Mouse (Mus musculus) heart, postnatal 4 days (tissue): ENCODE results near the gene Sptlc2. TPM values are rescaled to one million over a fixed set of nuclear protein-coding genes. Genes with fewer than 3 reads are reported as not detected.

Source experiments
- DNase-seq: peaks from one replicate; pipeline ENCODE4 v3.0.0; 2021
- total RNA-seq, 2 experiments: library from RNA; stranded (reverse); gene quantifications; 2 replicates each; pipeline ENCODE4 v1.2.3; 2021

Sptlc2 gene
- total RNA-seq, 2 experiments from 2014 or later = 65.1 to 68.9 TPM

DNA sequence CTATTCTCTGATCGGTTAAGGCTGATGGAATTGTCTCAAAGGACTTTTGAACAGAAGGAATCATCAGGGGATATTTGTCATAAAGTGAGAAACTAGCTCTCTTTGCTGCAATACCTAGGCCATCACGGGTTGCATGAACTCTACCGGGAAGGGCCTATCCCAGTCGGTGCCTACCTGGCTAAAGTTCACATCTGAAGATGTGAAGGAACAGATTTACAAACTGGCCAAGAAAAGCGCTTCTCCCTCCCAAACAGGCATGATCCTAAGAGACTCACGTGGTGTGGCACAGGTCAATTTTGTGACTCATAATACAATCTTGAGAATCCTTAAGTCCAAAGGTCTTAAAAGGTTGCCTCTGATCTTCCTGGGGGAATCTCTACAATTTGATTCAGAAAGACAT, 6.2 kb upstream of the Sptlc2 start:
- no peak for DNase-seq

DNA sequence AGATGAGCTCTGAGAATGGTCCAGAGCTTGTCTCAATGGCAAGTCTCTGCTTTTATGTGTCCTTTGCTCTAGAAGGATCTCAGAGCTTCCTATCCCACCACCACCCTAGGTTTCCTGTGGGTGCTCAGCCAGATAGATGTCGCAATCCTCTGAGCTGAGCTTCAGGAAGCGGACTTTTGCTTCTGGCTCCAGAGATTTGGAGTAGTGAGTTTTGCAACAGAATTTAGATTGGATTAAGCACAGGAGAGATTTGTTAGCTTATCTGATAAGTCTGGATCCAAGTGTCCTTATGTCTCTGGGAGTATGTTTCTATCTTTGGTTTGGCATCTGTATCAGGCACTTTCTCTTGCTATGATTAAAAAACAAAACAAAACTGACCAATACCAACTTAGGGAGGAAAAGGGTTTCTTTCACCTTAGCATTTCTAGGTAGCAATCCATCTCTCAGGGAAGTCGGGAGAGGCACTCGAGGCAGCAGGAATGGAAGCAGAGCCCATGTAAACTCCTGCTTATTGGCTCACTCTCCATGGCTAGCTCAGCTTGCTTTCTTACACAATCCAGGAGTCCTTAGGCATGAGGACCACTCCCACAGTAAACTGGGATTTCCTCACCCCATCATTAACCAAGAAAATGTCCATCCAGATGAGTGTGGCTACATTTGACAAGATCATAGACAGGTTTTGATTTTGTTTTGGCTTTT, 5.4 kb upstream of the Sptlc2 start:
- DNase-seq = no peak

DNA sequence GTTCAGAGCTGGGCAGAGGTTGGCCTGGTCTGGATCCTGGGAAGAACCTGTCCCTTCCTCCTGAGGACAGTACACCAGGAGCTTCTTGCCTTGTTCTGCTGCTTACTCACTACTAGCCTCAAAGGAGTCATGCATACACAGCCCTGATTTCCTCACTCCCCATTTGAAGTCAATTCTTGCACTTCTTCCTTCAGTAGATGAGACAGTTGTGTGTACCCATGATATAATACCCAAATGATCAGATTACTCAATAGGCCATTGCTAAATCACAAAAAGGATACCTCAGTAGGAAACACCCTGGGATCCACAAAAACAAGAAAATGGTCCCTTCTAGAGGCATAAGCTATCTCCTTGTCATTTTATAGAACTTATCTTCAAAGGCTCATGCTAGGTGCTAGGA, 3.2 kb upstream of the Sptlc2 start:
- DNase-seq = no peak

DNA sequence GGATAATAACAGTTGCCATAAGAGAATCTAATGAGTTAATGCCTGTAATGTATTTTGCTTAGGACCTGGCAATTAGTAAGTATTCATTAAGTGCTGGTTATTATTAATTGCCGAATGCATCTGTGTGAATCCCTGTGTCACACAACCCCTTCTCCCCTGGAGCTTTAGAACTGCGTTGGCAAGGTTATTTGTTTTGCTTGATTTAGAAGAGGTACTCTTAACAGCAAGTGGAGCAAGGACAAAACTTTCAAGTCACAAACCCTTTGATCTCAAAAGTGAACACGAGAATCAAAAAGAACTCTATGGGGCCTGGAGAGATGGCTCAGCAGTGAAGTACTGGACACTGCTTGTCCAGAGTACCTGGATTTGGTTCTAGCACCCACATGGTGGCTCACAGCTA, 1.1 kb upstream of the Sptlc2 start:
- no peak for DNase-seq

DNA sequence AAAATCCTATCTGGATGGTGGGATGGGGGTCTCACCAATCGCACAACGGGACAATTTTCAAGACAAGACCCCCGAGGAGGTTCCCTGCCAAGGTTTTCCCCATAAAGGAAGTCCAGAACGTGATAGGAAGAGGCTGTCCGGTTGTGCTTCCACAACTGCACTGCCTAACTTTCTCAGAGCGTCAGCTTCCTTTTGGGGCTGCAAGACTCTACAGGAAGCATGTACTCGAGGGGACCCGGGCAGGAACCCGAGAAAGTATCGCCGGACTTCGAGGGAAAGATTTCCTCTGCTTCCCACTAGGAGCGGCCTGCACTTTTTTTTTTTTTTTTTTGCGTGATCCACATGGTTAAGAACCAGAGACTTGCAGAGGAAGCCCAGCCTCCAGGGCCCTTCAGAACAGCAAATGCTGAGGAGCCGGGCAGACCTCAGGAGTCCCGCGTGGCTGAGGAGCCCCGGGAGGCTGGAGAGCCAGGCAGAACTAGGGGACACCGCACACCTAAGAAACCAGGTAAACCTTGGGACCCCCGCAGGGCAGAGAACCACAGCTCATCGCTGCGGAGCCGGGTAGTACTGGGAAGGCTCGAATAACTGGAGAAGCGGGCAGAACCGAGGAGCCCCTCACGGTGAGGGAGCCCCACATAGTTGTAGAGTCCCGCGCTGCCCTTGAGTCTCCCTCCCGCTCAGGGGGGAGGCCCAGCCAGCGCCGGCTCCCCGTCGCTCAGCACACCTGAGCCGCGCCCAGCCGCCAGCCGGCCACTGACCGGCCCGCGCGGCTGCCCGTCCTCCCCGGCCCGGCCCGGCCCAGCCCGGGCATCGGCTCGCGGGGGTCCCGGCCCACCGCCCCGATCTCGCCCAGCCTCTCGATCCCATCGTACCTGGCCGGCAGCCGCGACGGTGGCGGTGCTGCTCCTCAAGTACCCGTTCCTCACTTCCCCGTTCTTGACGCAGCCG, 709 bp downstream of the Sptlc2 start:
- DNase-seq = peak; percentile 34

DNA sequence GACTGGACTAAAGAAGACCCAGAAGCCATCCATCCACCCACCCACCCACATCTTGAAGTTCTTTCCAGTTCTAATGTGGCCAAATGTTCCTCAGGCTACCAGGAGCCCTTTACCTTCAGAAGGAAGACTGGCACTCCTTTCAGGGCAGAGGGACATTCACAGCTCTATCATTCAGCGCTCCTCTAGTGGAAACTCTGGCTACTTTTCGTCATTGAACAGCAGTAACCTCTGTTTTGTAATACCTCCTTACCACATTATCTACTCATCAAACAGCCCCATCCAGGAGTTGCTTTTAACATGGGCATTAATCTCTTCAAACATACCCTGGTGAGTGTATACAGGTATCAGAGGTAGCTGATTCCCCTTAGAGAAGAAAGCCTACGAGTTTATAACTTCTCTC, 3.1 kb downstream of the Sptlc2 start:
- DNase-seq = no peak

DNA sequence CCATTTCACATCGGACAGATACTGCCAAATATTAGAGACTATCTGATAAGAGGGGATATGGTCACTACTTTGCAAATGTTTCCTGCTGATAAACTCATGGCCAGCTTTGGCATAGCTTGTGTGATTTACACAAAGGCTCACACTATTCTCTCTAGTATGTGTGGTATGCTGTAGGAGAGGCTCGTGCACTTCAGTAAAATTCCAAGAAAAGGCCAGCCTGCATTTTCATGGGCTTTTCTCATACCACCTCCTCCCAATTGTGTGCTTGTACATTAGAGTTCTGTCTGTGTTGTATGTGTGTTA, 6.8 kb downstream of the Sptlc2 start:
- DNase-seq = no peak

DNA sequence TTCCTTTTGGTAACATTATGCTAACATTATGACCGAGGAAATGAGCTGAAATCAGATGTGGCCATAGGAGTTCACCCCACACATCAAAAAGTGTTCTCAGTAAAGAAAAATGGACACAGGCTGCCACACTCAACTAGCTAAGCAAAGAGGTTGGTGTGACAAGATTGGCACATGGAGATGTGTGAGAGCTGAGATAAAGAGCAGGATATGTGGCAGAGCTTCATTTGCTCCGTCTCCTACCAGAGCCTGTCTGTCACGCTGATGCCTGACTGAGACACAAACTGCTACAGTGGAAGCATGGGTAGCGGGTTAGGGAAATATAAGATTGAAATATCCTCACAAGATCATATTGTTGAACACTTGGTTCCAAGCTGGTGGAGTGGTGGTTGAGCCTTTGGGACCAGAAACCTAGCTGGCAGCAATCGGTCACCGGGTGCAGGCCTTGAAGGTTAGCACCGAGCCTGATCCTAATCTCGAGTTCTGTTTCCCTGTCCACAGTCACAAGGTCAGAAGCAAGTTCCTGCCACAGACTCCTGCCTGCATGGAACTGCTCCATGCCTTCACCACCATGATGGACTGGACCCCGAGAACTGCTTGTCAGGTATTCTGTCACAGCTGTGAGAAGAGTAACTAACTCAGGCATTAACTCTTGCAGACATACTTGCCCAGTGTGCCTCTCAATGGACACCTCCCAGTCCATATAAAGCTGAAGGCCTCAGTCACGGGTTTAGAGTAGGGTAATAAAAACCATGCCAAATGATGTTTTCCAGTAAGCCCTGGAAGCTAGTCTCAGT, 7.4 kb downstream of the Sptlc2 start:
- DNase-seq = no peak

DNA sequence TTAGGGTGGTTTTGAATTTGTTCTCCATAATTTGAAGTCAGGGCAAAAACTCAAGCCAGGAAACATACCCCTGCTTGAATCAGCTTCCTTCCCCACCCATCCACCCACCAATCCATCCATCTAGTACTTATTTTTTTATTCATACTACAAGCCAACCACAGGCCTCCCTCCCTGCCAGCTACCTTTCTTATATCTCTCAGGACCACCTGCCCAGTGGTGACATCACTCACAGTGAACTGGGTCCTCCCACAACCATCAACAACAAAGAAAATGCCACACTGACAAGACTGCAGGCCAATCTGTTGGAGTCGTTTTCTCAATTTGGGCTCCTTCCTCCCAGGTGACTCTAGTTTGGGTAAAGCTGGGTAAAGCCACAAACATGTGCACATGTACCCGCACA, 8.7 kb downstream of the Sptlc2 start:
- no peak for DNase-seq

DNA sequence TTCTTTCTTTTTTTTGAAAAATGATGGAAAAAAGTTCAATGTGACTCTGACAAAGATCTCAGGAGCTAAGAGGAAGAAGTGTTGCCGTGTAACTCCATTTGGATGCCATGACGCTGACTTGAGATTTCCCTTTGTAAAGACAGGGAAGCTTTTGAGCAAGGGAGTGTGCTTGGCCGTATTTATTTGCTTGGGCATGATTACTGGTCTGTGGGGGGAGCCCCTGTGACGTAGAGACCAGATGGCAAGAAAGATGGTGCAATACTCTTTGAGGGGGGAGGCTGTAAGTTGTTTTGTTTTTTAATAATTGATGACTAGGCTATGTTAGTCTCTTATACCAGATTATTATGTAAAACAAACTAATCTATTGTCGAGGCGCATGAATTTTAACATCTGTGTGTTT, 14.0 kb downstream of the Sptlc2 start:
- DNase-seq = no peak

DNA sequence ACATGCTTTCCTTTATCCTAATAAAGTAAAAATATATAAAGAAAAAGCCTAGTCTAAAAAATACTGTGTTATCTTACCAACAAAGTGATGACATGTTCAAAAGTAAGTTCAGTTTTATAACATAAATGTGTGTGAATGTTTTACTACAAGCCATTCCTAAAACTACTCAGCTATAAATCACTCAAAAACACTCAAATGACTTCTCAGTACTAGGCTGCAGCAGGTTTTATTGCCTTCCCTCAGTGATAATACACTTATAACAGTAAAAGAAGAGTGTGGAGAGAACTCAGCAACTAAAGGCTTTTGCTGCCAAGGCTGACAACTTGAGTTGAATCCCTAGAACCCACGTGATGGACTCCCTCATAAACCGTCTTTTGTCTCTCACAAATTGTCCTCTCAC, 18.8 kb downstream of the Sptlc2 start:
- DNase-seq = no peak

DNA sequence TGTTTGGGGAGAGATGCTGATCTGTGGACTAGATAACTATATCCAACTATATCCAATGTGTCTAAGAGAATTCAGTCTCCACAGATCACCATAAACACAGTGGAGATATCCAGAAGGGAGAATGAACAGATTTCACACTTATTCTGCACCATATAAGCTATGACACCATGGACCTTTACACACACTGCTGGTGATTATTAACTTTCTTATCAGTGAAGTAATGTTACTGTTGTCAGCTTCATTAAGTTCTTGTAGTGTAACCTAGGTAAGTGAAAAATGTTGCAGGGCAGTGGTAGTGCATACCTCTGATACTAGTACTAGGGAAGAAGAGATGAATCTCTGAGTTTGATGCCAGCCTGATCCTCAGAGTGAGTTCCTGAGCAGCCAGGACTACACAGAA, 20.1 kb downstream of the Sptlc2 start:
- DNase-seq = no peak

DNA sequence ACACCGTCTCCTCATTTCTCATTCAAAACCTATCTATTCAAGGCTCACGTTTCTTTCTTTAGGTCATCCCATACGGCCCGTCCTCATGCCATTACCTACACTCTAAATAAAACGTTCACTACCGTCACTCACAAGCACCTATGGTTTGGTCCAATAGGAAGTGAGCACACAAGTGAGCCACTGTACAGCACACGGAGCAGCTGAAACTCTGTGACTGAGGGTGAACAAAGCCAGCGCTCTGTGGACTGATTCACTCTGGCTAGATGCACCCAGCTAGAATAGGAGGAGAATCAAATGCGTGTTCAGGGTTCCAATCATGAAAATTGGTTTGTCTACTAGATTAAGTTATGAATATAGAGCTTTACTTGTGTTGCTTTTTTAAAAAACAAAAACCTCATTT, 22.5 kb downstream of the Sptlc2 start:
- no peak for DNase-seq

DNA sequence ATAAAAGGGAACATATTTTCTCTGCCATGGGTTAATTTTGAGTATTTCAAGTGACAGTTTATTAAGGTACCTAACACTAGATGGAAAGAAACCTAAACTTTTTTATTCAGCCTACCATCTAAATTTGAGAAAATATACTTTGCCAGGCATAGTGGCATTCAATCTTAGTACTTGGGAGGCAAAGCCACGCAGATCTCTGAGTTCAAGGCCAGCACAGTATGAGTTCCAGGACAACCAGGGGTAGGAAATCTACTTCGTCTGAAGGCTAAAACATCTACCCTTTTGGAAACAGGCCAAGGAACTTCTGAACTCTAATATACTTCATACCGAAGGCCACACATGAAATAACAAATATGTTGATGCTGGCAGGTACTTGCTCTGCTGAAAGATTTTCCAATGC, 26.0 kb downstream of the Sptlc2 start:
- no peak for DNase-seq

DNA sequence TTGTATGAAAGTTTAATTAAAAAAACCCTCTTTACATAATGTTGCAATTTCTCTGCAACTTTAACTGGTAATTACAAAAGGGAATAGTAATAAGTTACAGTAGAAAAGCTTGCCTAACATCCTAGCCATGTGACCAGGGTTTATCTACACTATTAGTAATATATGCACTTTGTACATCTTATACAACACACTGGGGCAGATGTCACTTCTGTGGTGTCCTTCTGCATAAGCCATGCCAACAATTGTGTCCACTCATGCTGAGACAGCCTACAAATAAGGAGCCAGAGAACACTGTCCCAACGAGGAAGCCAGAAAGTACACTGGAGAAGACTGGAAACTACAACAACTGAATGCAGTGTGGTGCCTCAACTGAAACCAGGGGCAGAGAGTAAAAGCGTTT, 40.1 kb downstream of the Sptlc2 start:
- DNase-seq = no peak

DNA sequence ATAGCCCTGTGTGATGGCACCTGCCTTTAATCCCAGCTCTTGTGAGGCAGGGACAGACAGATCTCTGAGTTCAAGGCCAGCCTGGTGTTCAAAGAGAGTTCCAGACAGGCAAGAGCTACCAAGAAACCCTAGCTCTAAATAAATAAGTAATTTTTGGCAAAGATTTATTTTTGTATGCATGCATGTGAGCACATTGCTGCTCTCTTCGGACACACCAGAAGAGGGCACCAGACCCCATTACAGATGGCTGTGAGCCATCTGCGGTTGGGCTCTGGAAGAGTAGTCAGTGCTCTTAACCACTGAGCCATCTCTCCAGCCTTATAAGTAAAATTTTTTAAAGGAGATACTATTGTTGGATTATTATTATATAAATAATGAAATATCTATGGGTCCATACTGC, 40.6 kb downstream of the Sptlc2 start:
- no peak for DNase-seq

DNA sequence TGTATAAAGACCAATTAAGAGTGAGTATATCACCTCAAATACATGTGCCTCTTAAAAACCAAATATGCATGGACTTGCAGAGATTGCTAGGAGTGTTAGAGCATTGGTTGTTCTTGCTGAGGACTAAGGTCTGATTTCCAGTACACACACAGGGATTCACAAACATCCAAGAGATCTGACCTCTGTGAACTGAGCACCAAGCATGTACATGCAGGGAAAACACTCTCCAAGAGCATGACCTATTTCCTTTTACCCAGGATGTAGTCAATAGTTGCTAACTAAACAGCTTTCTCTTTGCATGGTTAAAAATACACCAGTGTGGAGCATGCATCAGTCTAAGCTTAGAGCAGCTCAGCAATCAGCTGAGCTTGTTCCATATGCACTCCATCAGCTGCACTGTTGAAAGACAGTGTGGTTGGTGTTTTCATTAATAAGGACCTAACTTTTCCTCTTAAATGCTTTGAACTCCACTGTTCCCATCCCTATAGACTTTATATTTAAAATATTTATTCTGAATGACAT, 45.0 kb downstream of the Sptlc2 start:
- no peak for DNase-seq

DNA sequence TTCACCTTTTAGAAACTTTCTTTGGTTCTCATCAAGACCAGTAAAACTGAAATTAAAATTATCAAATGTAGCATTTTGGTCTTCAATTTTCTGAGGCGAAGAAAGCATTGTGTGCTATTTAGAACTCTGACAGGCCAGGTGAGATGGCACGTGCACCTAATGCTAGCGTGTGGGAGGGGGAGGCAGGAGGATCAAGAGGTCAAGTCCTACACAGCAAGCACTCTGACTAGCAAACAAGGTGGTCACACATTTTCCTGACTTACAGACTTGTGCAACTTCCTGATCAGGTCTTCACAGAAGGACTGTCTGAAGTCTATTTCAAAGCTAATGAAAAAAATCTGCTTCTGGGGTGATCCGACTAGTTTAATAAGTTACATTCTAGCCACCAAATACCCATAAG, 50.1 kb downstream of the Sptlc2 start:
- DNase-seq = no peak

DNA sequence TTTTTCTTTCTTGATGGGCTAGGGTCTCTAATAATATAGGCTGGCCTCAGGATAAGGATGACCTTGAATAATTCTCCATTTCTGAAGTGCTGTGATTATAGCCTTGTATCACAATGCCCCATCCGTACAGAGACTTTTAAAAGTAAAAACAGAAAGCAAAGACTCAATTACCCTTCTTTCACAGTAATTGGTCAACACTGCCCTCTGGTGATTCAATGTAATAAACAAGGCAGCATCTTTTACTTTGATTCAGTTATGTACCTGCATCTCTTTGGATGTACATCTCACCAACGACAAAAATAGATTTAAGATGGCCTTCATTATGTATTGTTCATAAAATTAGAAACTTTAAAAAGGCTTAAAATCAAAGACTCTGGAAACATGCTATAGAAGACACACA, 53.3 kb downstream of the Sptlc2 start:
- no peak for DNase-seq

DNA sequence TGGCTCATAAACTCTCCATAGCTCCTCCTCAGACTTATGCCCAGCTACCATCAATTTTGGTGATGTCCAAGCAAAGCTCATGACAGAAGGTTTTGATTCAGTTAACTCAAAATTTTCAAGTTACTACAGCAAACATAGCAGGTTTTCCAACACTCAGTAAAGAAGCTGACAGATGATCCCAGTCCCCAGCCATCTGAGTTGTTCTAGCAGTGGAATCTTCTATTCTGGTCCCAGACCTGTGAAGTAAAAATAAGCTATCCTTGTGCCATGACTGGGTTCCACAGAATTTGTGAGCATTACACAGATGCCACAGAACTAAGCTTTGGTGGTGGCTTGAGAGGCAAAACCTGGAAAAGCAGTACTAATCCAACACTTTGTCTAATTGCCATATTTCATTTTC, 54.4 kb downstream of the Sptlc2 start:
- no peak for DNase-seq

DNA sequence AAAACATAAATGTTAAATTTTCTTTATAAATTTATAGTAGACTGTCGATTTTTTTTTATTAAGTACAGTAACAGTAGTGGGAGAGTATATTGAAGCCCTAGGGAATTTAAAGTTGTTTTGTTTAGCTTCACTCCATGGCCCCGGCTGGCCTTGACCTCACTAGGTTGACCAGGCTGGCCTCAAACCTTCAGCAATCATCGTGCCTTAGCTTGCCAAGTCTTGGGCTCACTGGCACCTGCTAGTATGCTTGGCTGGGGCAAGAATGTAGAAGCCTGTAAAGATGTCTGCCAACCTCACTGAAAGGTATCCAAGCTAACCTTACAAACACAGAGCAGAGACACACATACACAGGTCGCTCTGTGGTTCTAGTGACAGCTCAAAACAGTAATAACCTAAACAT, 55.6 kb downstream of the Sptlc2 start:
- no peak for DNase-seq

DNA sequence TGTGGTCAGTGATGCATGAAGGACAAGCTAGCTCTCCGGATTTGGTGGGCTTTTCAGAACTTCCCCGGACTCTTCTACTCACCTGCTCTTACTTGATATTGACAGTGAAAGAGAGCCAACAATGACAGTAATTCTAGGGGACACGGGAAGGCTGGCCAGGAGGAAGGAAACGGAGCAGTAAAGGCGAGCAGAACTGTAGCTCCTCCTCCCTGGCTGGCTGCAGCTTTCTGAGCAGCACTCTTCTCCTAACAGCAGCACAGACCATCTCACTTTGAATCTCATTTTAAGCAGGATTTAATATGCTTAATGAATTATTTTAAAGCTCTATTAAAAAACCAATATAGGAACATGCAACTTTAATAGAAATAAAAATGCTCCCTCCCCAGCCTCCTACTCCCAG, 56.2 kb downstream of the Sptlc2 start:
- DNase-seq = no peak

DNA sequence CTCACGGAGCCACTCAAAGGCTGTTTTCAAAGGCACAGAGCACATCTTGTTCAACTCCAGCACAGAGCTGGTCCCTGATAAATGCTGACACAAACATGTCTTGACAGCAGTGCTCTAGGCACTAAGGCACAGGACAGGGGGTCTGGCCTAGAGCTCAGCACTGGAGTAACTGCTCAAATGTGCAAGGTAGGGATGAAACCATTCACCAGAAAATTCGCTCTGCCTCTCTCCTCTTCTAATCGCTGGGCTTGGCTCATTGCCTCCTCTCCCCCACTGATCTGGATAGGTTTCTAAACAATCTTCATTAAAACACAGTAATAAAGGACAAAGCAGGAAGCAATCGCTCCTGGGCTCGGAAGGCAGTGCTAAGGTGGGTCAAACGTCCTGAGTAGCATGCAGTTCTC, 57.1 kb downstream of the Sptlc2 start:
- DNase-seq = no peak
